18 mouse cellular contexts compared by ENCODE assay signal in genomic region chr14:62235969-62236368, GRCm38 (mm10). TPM values are rescaled to one million over a fixed set of nuclear protein-coding genes. Genes with fewer than 3 reads are reported as not detected.
A peak's percentile ranks its signal among the peaks of the same experiment; 100 is the strongest.
DNase-seq lines count a peak whose midpoint lies in the region; ATAC-seq and TF ChIP-seq lines count a peak whose summit lies in the region.
"Had no signal": no experiment of that assay in that cellular context is flagged by ENCODE, and none has a peak within 500 bp of the region (broad histone marks: within the 10 kb centered on the region; RNA-seq: fewer than 3 reads in every experiment).

No protein-coding gene starts in this region.

- H3K4me2 ChIP-seq in forebrain, postnatal 0 days (ENCODE audit: low read depth), result no peak overlapping the region
- H3K4me2 ChIP-seq in limb, embryonic 12.5 days, result no peak overlapping the region
- H3K4me2 ChIP-seq in neural tube, embryonic 14.5 days (ENCODE audit: low read depth, low read length), result no peak overlapping the region
- H3K4me2 ChIP-seq: midbrain, embryonic 12.5 days; neural tube, embryonic 12.5 days had no signal

- 57% methylated on average over 7 of the region's 7 CpGs for WGBS in forebrain, postnatal 0 days
- 79% methylated on average over 7 of the region's 7 CpGs for WGBS in forebrain, embryonic 10.5 days
- WGBS in limb, embryonic 12.5 days, result 55% methylated on average over 7 of the region's 7 CpGs
- 71% methylated on average over 7 of the region's 7 CpGs for WGBS in limb, embryonic 10.5 days
- WGBS in neural tube, embryonic 14.5 days, result 54% methylated on average over 7 of the region's 7 CpGs

- no peaks in the 10 kb centered on the region for H3K27me3 ChIP-seq in forebrain, postnatal 0 days (ENCODE audit: insufficient read depth, low read length)
- no peaks in the 10 kb centered on the region for H3K27me3 ChIP-seq in forebrain, embryonic 10.5 days (ENCODE audit: poor library complexity, severe bottlenecking)
- H3K27me3 ChIP-seq in limb, embryonic 12.5 days, result no peaks in the 10 kb centered on the region
- H3K27me3 ChIP-seq in limb, embryonic 10.5 days (ENCODE audit: low read depth, poor library complexity, severe bottlenecking), result no peaks in the 10 kb centered on the region
- no peaks in the 10 kb centered on the region for H3K27me3 ChIP-seq in neural tube, embryonic 14.5 days (ENCODE audit: control insufficient read depth, insufficient read depth, low read length)
- H3K27me3 ChIP-seq: midbrain, embryonic 12.5 days; neural tube, embryonic 12.5 days had no signal

- no peaks in the 10 kb centered on the region for H3K36me3 ChIP-seq in forebrain, postnatal 0 days (ENCODE audit: insufficient read depth)
- no peaks in the 10 kb centered on the region for H3K36me3 ChIP-seq in forebrain, embryonic 10.5 days (replicated peaks)
- H3K36me3 ChIP-seq in limb, embryonic 12.5 days, result no peaks in the 10 kb centered on the region
- H3K36me3 ChIP-seq in limb, embryonic 10.5 days, result no peaks in the 10 kb centered on the region
- no peaks in the 10 kb centered on the region for H3K36me3 ChIP-seq in neural tube, embryonic 14.5 days (ENCODE audit: control insufficient read depth, insufficient read depth, low read length)
- H3K36me3 ChIP-seq: midbrain, embryonic 12.5 days; neural tube, embryonic 12.5 days had no signal

- H3K9me3 ChIP-seq in forebrain, postnatal 0 days (ENCODE audit: low read length), result no peaks in the 10 kb centered on the region
- H3K9me3 ChIP-seq in forebrain, embryonic 10.5 days, result no peaks in the 10 kb centered on the region
- H3K9me3 ChIP-seq in limb, embryonic 12.5 days, result no peaks in the 10 kb centered on the region
- H3K9me3 ChIP-seq in limb, embryonic 10.5 days (replicated peaks), result no peaks in the 10 kb centered on the region
- no peaks in the 10 kb centered on the region for H3K9me3 ChIP-seq in neural tube, embryonic 14.5 days (ENCODE audit: control insufficient read depth, low read length)
- H3K9me3 ChIP-seq: midbrain, embryonic 12.5 days; neural tube, embryonic 12.5 days had no signal

- no peaks in the 10 kb centered on the region for H3K4me1 ChIP-seq in forebrain, postnatal 0 days (ENCODE audit: insufficient read depth)
- H3K4me1 ChIP-seq in forebrain, embryonic 10.5 days, result peaks cover 3% of the 10 kb centered on the region
- H3K4me1 ChIP-seq in limb, embryonic 12.5 days (replicated peaks), result no peaks in the 10 kb centered on the region; the same call in none of the 2 replicates
- H3K4me1 ChIP-seq in limb, embryonic 10.5 days, result peaks cover 4% of the 10 kb centered on the region; the same call in 1 of the 2 replicates
- 0 out of 2 replicates have a peak, but pooled peaks cover 2% of the 10 kb centered on the region for H3K4me1 ChIP-seq in neural tube, embryonic 14.5 days (ENCODE audit: control insufficient read depth, insufficient read depth, low read length)
- H3K4me1 ChIP-seq: midbrain, embryonic 12.5 days; neural tube, embryonic 12.5 days had no signal

- peak; percentile 34; the same call in 1 of the 2 replicates for ATAC-seq in forebrain, postnatal 0 days
- ATAC-seq in limb, embryonic 12.5 days (ENCODE audit: insufficient number of reproducible peaks, insufficient read depth, low FRiP score, low TSS enrichment, low read depth), result no peak
- no peak; the same call in 1 of the 2 replicates for ATAC-seq in neural tube, embryonic 14.5 days (ENCODE audit: low read depth)
- ATAC-seq: intestine, embryonic 16.5 days had no signal

- DNase-seq in forebrain, postnatal 0 days, result peak; percentile 32
- no peak for DNase-seq in forebrain, embryonic 10.5 days (ENCODE audit: extremely low spot score, low spot score)
- DNase-seq in limb, embryonic 10.5 days (ENCODE audit: low spot score), result no peak
- DNase-seq in forelimb bud, embryonic 11.5 days (ENCODE audit: low read depth, low spot score), result peak; percentile 21
- no peak for DNase-seq in kidney, postnatal 36 days
- DNase-seq: adrenal gland, adult 8-10 months; cerebellum, postnatal 25 days; heart, adult 2 months; heart, postnatal 10 days; kidney, postnatal 25 days; thymus, postnatal 4 days had no signal

- H3K27ac ChIP-seq in forebrain, postnatal 0 days (ENCODE audit: low read depth, low read length), result no peak overlapping the region
- H3K27ac ChIP-seq in forebrain, embryonic 10.5 days, result no peak overlapping the region
- peak overlapping the region; percentile 36 for H3K27ac ChIP-seq in limb, embryonic 12.5 days
- no peak overlapping the region for H3K27ac ChIP-seq in limb, embryonic 10.5 days
- H3K27ac ChIP-seq in neural tube, embryonic 14.5 days (ENCODE audit: low read depth, low read length), result 0 out of 2 replicates have a peak overlapping the region, but pooled peaks have one; percentile 40
- H3K27ac ChIP-seq: heart, adult 2 months; liver, embryonic 14.5 days; midbrain, embryonic 12.5 days; neural tube, embryonic 12.5 days had no signal

- no peak overlapping the region for H3K9ac ChIP-seq in forebrain, postnatal 0 days
- no peak overlapping the region; the same call in 1 of the 2 replicates for H3K9ac ChIP-seq in limb, embryonic 12.5 days (replicated peaks)
- H3K9ac ChIP-seq in neural tube, embryonic 14.5 days (replicated peaks; ENCODE audit: low read depth, low read length), result no peak overlapping the region
- H3K9ac ChIP-seq: liver, embryonic 14.5 days; midbrain, embryonic 12.5 days; neural tube, embryonic 12.5 days had no signal

- no peak overlapping the region for H3K4me3 ChIP-seq in forebrain, postnatal 0 days (ENCODE audit: low read depth, low read length)
- no peak overlapping the region for H3K4me3 ChIP-seq in forebrain, embryonic 10.5 days
- H3K4me3 ChIP-seq in limb, embryonic 12.5 days (replicated peaks), result no peak overlapping the region
- H3K4me3 ChIP-seq in limb, embryonic 10.5 days, result no peak overlapping the region
- no peak overlapping the region for H3K4me3 ChIP-seq in neural tube, embryonic 14.5 days (ENCODE audit: low read depth, low read length)
- H3K4me3 ChIP-seq: heart, adult 2 months; midbrain, embryonic 12.5 days; neural tube, embryonic 12.5 days had no signal

- TF ChIP-seq CTCF in forebrain, postnatal 0 days (IDR thresholded peaks at IDR 0.05; ENCODE audit: low read depth), result no peak

RNA-seq across cellular contexts. Expression of gene Rnaseh2b, which starts 56.4 kb away (rescaled TPM):
- 20.7 and 21.3 TPM in 2 replicates for total RNA-seq in forebrain, postnatal 0 days (2014; rRNA removed)
- 40.3 and 48.7 TPM in 2 replicates for polyA plus RNA-seq in forebrain, postnatal 0 days (2015; fragmentation: Nextera tagmentation; extraction: Ambion mirVana)
- 66.8 and 79.2 TPM in 2 replicates for polyA plus RNA-seq in forebrain, embryonic 10.5 days (2016; fragmentation: Nextera tagmentation; extraction: Ambion mirVana)
- 64.5 TPM in 2 replicates for polyA plus RNA-seq in limb, embryonic 12.5 days (2016; fragmentation: Nextera tagmentation; extraction: Ambion mirVana)
- 53.0 and 56.4 TPM in 2 replicates for polyA plus RNA-seq in limb, embryonic 10.5 days (2016; fragmentation: Nextera tagmentation; extraction: Ambion mirVana)
- 26.9 and 27.8 TPM in 2 replicates for polyA plus RNA-seq in neural tube, embryonic 14.5 days (2014; fragmentation: Nextera tagmentation; extraction: Ambion mirVana)

RNA-seq across cellular contexts. Expression of gene Dleu7, which starts 56.9 kb away (rescaled TPM):
- 29.3 and 30.1 TPM in 2 replicates for total RNA-seq in forebrain, postnatal 0 days (2014; rRNA removed)
- 15.8 and 19.6 TPM in 2 replicates for polyA plus RNA-seq in forebrain, postnatal 0 days (2015; fragmentation: Nextera tagmentation; extraction: Ambion mirVana)
- polyA plus RNA-seq in forebrain, embryonic 10.5 days (2016; fragmentation: Nextera tagmentation; extraction: Ambion mirVana), result 4.0 and 5.8 TPM in 2 replicates
- 0.56 and 0.72 TPM in 2 replicates for polyA plus RNA-seq in limb, embryonic 12.5 days (2016; fragmentation: Nextera tagmentation; extraction: Ambion mirVana)
- polyA plus RNA-seq in limb, embryonic 10.5 days (2016; fragmentation: Nextera tagmentation; extraction: Ambion mirVana), result 0.23 and 0.53 TPM in 2 replicates
- polyA plus RNA-seq in neural tube, embryonic 14.5 days (2014; fragmentation: Nextera tagmentation; extraction: Ambion mirVana), result 16.3 and 19.6 TPM in 2 replicates
- total RNA-seq: heart, adult 2 months had no signal
- polyA plus RNA-seq: C2C12 had no signal

Comparison
In these comparisons a context has a peak if more than half of its experiments do, and no peak if none do; other contexts are left out.
1. DNase-seq: peak in forebrain, postnatal 0 days (single experiment) and forelimb bud, embryonic 11.5 days (single experiment); none in forebrain, embryonic 10.5 days (single experiment), limb, embryonic 10.5 days (single experiment) and kidney, postnatal 36 days (0 of 2).
2. H3K27ac ChIP-seq: peak in limb, embryonic 12.5 days (single experiment) and neural tube, embryonic 14.5 days (single experiment); none in forebrain, postnatal 0 days (single experiment), forebrain, embryonic 10.5 days (single experiment) and limb, embryonic 10.5 days (single experiment).